8 mouse cellular contexts compared by ENCODE assay signal in genomic region chr19:15923426-15923825, GRCm38 (mm10). TPM values are rescaled to one million over a fixed set of nuclear protein-coding genes. Genes with fewer than 3 reads are reported as not detected.
DNase-seq lines count a peak whose midpoint lies in the region; ATAC-seq and TF ChIP-seq lines count a peak whose summit lies in the region.

No protein-coding gene starts in this region.

- in situ Hi-C loops in Patski (cut with MboI; ENCODE audit: low pct_unique_long_range_greater_than_20kb), result no loop called here

- no peaks in the 10 kb centered on the region for H3K27me3 ChIP-seq in Patski
- no peaks in the 10 kb centered on the region for H3K27me3 ChIP-seq in embryonic facial prominence, embryonic 15.5 days
- peaks cover 12% of the 10 kb centered on the region; the same call in 1 of the 2 replicates for H3K27me3 ChIP-seq in hindbrain, embryonic 10.5 days (ENCODE audit: insufficient read depth, poor library complexity, severe bottlenecking)
- no peaks in the 10 kb centered on the region for H3K27me3 ChIP-seq in limb, embryonic 11.5 days (ENCODE audit: control insufficient read depth, insufficient read depth, low read length)
- H3K27me3 ChIP-seq in midbrain, embryonic 11.5 days (ENCODE audit: control insufficient read depth, insufficient read depth, low read length), result no peaks in the 10 kb centered on the region

- H3K4me2 ChIP-seq in embryonic facial prominence, embryonic 15.5 days (replicated peaks), result peak overlapping the region; percentile 98
- H3K4me2 ChIP-seq in limb, embryonic 11.5 days (ENCODE audit: low read depth, severe bottlenecking), result peak overlapping the region; percentile 95
- H3K4me2 ChIP-seq in midbrain, embryonic 11.5 days, result peak overlapping the region; percentile 91

- H3K9me3 ChIP-seq in embryonic facial prominence, embryonic 15.5 days (replicated peaks), result no peaks in the 10 kb centered on the region
- no peaks in the 10 kb centered on the region for H3K9me3 ChIP-seq in hindbrain, embryonic 10.5 days
- H3K9me3 ChIP-seq in limb, embryonic 11.5 days (ENCODE audit: control insufficient read depth, low read length), result no peaks in the 10 kb centered on the region
- no peaks in the 10 kb centered on the region for H3K9me3 ChIP-seq in midbrain, embryonic 11.5 days (ENCODE audit: control insufficient read depth, low read length)

- H3K9ac ChIP-seq in embryonic facial prominence, embryonic 15.5 days, result peak overlapping the region; percentile 51
- no peak overlapping the region for H3K9ac ChIP-seq in limb, embryonic 11.5 days (ENCODE audit: low read length)
- H3K9ac ChIP-seq in midbrain, embryonic 11.5 days (ENCODE audit: low read length), result peak overlapping the region; percentile 75

- CTCF ChIA-PET in Patski (lab: Charles Lee), result interaction anchor here (0.7 to 5.3 kb wide), 4 partner anchors 11 to 40 kb away, joined by 3 to 36 read pairs (median 6); no protein-coding TSS in a partner anchor

- H3K4me1 ChIP-seq in embryonic facial prominence, embryonic 15.5 days, result peaks cover 24% of the 10 kb centered on the region
- H3K4me1 ChIP-seq in hindbrain, embryonic 10.5 days (replicated peaks), result peaks cover 29% of the 10 kb centered on the region
- H3K4me1 ChIP-seq in limb, embryonic 11.5 days (ENCODE audit: control insufficient read depth, insufficient read depth, low read length), result peaks cover 6% of the 10 kb centered on the region
- peaks cover 15% of the 10 kb centered on the region for H3K4me1 ChIP-seq in midbrain, embryonic 11.5 days (ENCODE audit: control insufficient read depth, insufficient read depth, low read length)

- H3K27ac ChIP-seq in embryonic facial prominence, embryonic 15.5 days (replicated peaks), result peak overlapping the region; percentile 89; the same call in 1 of the 2 replicates
- peak overlapping the region; percentile 89; the same call in 1 of the 2 replicates for H3K27ac ChIP-seq in hindbrain, embryonic 10.5 days
- no peak overlapping the region for H3K27ac ChIP-seq in limb, embryonic 11.5 days (replicated peaks; ENCODE audit: low read depth, low read length)
- no peak overlapping the region for H3K27ac ChIP-seq in midbrain, embryonic 11.5 days (ENCODE audit: low read depth, low read length)

- no peak for TF ChIP-seq CTCF in Patski (IDR thresholded peaks at IDR 0.05)

- ATAC-seq in Patski, result peak; percentile 2
- no peak for ATAC-seq in embryonic facial prominence, embryonic 15.5 days (ENCODE audit: insufficient number of reproducible peaks, low FRiP score, low TSS enrichment, low read depth)
- no peak for ATAC-seq in limb, embryonic 11.5 days (ENCODE audit: insufficient number of reproducible peaks, low FRiP score, low TSS enrichment, low read depth)
- ATAC-seq in midbrain, embryonic 11.5 days (ENCODE audit: low FRiP score), result no peak

- peak; percentile 39 to 45 for DNase-seq in cerebellum, postnatal 10 days
- no peak for DNase-seq in cerebellum, adult 11-12 months
- DNase-seq in Patski (ENCODE audit: low read depth, low spot score), result no peak
- DNase-seq in hindbrain, embryonic 10.5 days (ENCODE audit: low spot score), result peak; percentile 17
- DNase-seq in limb, embryonic 11.5 days (ENCODE audit: low spot score), result peak; percentile 26
- DNase-seq in midbrain, embryonic 11.5 days (ENCODE audit: low spot score, missing footprints), result no peak
- peak; percentile 46 for DNase-seq in thymus, postnatal 0 days (ENCODE audit: low spot score)

- H3K4me3 ChIP-seq in embryonic facial prominence, embryonic 15.5 days (replicated peaks), result peak overlapping the region; percentile 68
- H3K4me3 ChIP-seq in hindbrain, embryonic 10.5 days, result peak overlapping the region; percentile 76
- H3K4me3 ChIP-seq in limb, embryonic 11.5 days (ENCODE audit: low read depth, low read length), result peak overlapping the region; percentile 68
- peak overlapping the region; percentile 49 for H3K4me3 ChIP-seq in midbrain, embryonic 11.5 days (ENCODE audit: low read depth, low read length)

- WGBS in embryonic facial prominence, embryonic 15.5 days, result 19% methylated on average over 9 of the region's 9 CpGs
- 44% methylated on average over 9 of the region's 9 CpGs for whole genome bisulfite sequencing in hindbrain, embryonic 10.5 days
- WGBS in limb, embryonic 11.5 days, result 44% methylated on average over 9 of the region's 9 CpGs
- WGBS in midbrain, embryonic 11.5 days, result 42% methylated on average over 9 of the region's 9 CpGs

- POLR2A ChIA-PET in Patski (lab: Charles Lee), result interaction anchor here (0.6 kb wide), 1 partner anchor 303 kb away, joined by 3 read pairs; no protein-coding TSS in a partner anchor

- H3K36me3 ChIP-seq in embryonic facial prominence, embryonic 15.5 days, result peaks cover 2% of the 10 kb centered on the region; the same call in 1 of the 2 replicates
- H3K36me3 ChIP-seq in hindbrain, embryonic 10.5 days, result peaks cover 26% of the 10 kb centered on the region
- H3K36me3 ChIP-seq in limb, embryonic 11.5 days (ENCODE audit: control insufficient read depth, insufficient read depth, low read length), result peaks cover 4% of the 10 kb centered on the region; the same call in 1 of the 2 replicates
- 0 out of 2 replicates have a peak, but pooled peaks cover 6% of the 10 kb centered on the region for H3K36me3 ChIP-seq in midbrain, embryonic 11.5 days (ENCODE audit: control insufficient read depth, insufficient read depth, low read length)

RNA-seq across cellular contexts. Expression of gene Psat1, which starts 23.7 kb away (rescaled TPM):
- polyA plus RNA-seq in Patski (2021), result 125 TPM
- polyA plus RNA-seq in embryonic facial prominence, embryonic 15.5 days (2015; fragmentation: Nextera tagmentation; extraction: Ambion mirVana), result 116 and 122 TPM in 2 replicates
- polyA plus RNA-seq in hindbrain, embryonic 10.5 days (2016; fragmentation: Nextera tagmentation; extraction: Ambion mirVana), result 104 and 131 TPM in 2 replicates
- polyA plus RNA-seq in limb, embryonic 11.5 days (2014; fragmentation: Nextera tagmentation; extraction: Ambion mirVana), result 88.6 and 97.9 TPM in 2 replicates
- polyA plus RNA-seq in midbrain, embryonic 11.5 days (2014; fragmentation: Nextera tagmentation; extraction: Ambion mirVana), result 103 and 105 TPM in 2 replicates
- polyA plus RNA-seq in thymus, postnatal 0 days (2015; fragmentation: Nextera tagmentation; extraction: Ambion mirVana), result 119 and 138 TPM in 2 replicates

Comparison
In these comparisons a context has a peak if more than half of its experiments do, and no peak if none do; other contexts are left out.
1. DNase-seq: peak in cerebellum, postnatal 10 days (2 of 2), hindbrain, embryonic 10.5 days (single experiment), limb, embryonic 11.5 days (single experiment) and thymus, postnatal 0 days (single experiment); none in cerebellum, adult 11-12 months (single experiment), Patski (single experiment) and midbrain, embryonic 11.5 days (single experiment).
2. H3K27ac ChIP-seq: peak in embryonic facial prominence, embryonic 15.5 days (single experiment) and hindbrain, embryonic 10.5 days (single experiment); none in limb, embryonic 11.5 days (single experiment) and midbrain, embryonic 11.5 days (single experiment).
3. Peak in every context shown above with its lines, with median percentiles within 50 percentile points of each other: H3K4me2 ChIP-seq and H3K4me3 ChIP-seq.